Mouse (Mus musculus) naive thymus-derived CD4-positive, alpha-beta T cell, adult 5 months (primary cell): Measurements from ENCODE around the gene Itga8. TPM values are rescaled to one million over a fixed set of nuclear protein-coding genes. Genes with fewer than 3 reads are reported as not detected.

Source experiments
- polyA plus RNA-seq: library from polyadenylated mRNA; unstranded; fragments of 100-300 nt; shearing (Covaris generic); gene quantifications from one replicate; pipeline ENCODE4 v1.2.1, GENCODE M21; 2017

Gene Itga8
- polyA plus RNA-seq: 0.35 TPM

DNA sequence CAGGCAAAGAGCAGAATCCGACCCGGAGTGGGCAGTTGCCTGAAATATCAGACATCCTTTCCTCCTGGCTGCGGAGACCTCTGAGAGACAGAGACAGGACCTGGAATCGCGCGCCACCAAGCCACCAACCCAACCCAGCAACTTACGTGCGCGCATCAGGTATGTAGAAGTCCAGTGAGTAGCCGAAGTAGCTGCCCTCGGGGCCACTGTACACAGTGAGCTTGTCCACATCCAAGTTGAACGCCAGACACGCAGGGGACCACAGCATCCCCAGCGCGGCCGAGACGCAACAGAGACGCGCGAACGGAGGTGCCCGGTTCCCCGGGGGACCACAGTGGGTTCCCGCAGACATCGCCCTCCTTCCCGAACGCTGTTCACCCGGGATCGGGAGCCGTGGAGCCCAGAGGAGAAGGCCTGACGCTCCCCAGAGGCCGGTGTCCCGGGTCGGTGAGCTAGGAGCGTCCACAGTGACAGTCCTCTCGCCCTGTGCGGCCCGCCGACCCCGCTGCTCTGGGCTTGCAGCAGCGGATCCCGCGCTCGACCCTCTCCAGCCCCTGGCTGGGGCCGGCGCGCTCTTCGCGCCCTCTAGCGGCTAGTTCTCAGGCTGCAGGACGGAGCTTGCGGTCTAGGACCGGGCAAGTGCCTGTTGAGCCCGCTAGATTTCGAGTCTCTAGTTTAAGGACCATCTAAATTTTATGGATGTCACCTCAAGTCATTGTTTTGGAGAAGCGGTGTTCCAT, at the start of gene Itga8:
Gene Itga8 (minus strand): TSS at position 492 of the 740 bp plus-strand sequence.

Other genes starting within 250 kb of the Itga8 start
- 43.8 TPM for gene Mindy3, start 117.5 kb upstream of the Itga8 start, polyA plus RNA-seq